Mouse (Mus musculus) neural tube, embryonic 14.5 days (tissue): ENCODE results near the gene Mdc1. TPM values are rescaled to one million over a fixed set of nuclear protein-coding genes. Genes with fewer than 3 reads are reported as not detected.

Experiments
- ATAC-seq: fragments of 200-750 bp; cut with Nextera tagmentation; 2 replicates; pipeline ENCODE4 v1.8.0; 2017; ENCODE audit warnings: low read depth, mild to moderate bottlenecking, moderate TSS enrichment, moderate library complexity
- H3K27ac ChIP-seq: fragments of 300-500 bp; sonication (generic); 2 replicates; pipeline ENCODE4 v1.5.1; 2014; ENCODE audit warnings: low read depth, mild to moderate bottlenecking, control low read depth, low read length, moderate library complexity, mixed read lengths
- H3K27me3 ChIP-seq: fragments of 300-500 bp; sonication (generic); 2 replicates; pipeline ENCODE4 v1.6.1; 2014; ENCODE audit warnings: low read length; ENCODE audit not compliant: control insufficient read depth, insufficient read depth
- H3K36me3 ChIP-seq: fragments of 300-500 bp; sonication (generic); 2 replicates; pipeline ENCODE4 v1.6.1; 2014; ENCODE audit warnings: low read length, mixed read lengths; ENCODE audit not compliant: control insufficient read depth, insufficient read depth
- H3K4me1 ChIP-seq: fragments of 300-500 bp; sonication (generic); 2 replicates; pipeline ENCODE4 v1.6.1; 2014; ENCODE audit warnings: low read length; ENCODE audit not compliant: control insufficient read depth, insufficient read depth
- H3K4me2 ChIP-seq: fragments of 300-500 bp; sonication (generic); 2 replicates; pipeline ENCODE4 v1.6.1; 2014; ENCODE audit warnings: mild to moderate bottlenecking, low read depth, low read length, control low read depth
- H3K4me3 ChIP-seq: fragments of 300-500 bp; sonication (generic); 2 replicates; pipeline ENCODE4 v1.5.1; 2014; ENCODE audit warnings: low read depth, low read length, control low read depth, mixed read lengths
- H3K9ac ChIP-seq: fragments of 300-500 bp; sonication (generic); replicated peaks from 2 replicates; pipeline ENCODE4 v1.6.1; 2014; ENCODE audit warnings: low read depth, mild to moderate bottlenecking, control low read depth, low read length, mixed read lengths
- H3K9me3 ChIP-seq: fragments of 300-500 bp; sonication (generic); 2 replicates; pipeline ENCODE4 v1.6.1; 2016; ENCODE audit warnings: low read length; ENCODE audit not compliant: control insufficient read depth
- WGBS: fragments of 180-500 bp; shearing (Covaris S2); extraction: QIAGEN DNeasy Blood & Tissue Kit; methylation state at CpG from one replicate; pipeline ENCODE4 v1.1.7; 2014; 5-methylcytosine and 5-hydroxymethylcytosine counted together
- polyA plus RNA-seq: library from polyadenylated mRNA; unstranded; fragments of >200 nt; fragmentation: Nextera tagmentation; extraction: Ambion mirVana; gene quantifications from 2 replicates; pipeline ENCODE4 v1.2.1, GENCODE M21; 2014

The Mdc1 gene
- polyA plus RNA-seq, 1 experiment from 2014 or later: 8.5 TPM

- no peaks in the 10 kb centered on the region for H3K9me3 ChIP-seq
Measured at GRCm38 (mm10) chr17:35809395-35809794, 31.9 kb upstream of the Mdc1 start.

DNA sequence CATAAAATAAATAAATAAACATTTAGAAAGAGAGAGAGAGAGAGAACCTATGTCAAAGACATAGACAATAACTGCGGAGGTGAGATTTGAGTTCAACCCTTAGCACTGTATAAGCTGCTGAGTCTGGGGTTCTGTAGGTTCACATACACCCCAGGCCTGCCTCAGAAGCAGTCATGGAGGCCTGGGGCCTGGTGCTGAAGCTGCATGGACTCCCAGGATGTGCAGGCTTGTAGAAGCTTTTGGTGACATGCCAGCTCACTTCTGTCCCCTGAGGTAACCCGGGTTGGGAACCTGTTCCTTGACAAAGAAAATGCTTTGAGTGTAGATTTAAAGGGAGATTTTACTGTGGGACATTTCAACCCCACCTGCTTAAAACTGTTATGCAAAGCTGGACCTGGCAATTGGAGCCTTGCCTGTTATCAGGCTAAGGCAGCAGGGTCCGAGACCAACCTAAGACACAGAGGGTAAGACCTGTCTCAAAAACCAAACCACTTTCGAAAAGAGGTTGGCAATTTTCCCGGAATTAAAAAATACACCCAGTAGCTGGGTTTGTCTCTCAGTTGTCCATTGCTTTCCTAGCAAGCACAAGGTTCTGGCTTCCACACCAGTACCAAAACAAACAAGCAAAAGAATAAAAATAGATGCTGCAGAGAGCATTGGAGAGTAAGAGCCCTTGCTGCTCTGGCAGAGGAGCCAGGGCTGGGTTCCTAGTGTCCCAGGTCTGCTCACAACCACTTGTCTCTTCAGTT, 30.2 kb upstream of the Mdc1 start:
- Histone ChIP-seq H3K9me3 (no peaks in the 10 kb centered on the region), H3K27me3 (no peaks in the 10 kb centered on the region), H3K4me1 (no peaks in the 10 kb centered on the region), H3K27ac (no peak overlapping the region), H3K36me3 (no peaks in the 10 kb centered on the region), H3K9ac (no peak overlapping the region), H3K4me2 (no peak overlapping the region), H3K4me3 (no peak overlapping the region)
- 89% methylated on average over 5 of the region's 5 CpGs for WGBS
- no peak for ATAC-seq

More at GRCm38 (mm10) chr17:35809395-35809794, 31.9 kb upstream of the Mdc1 start:
- Histone ChIP-seq H3K27ac (no peak overlapping the region), H3K9ac (no peak overlapping the region), H3K27me3 (no peaks in the 10 kb centered on the region), H3K36me3 (no peaks in the 10 kb centered on the region), H3K4me2 (no peak overlapping the region), H3K4me3 (no peak overlapping the region), H3K4me1 (no peaks in the 10 kb centered on the region)
- no peak for ATAC-seq
- WGBS: 90% methylated on average over 11 of the region's 11 CpGs

DNA sequence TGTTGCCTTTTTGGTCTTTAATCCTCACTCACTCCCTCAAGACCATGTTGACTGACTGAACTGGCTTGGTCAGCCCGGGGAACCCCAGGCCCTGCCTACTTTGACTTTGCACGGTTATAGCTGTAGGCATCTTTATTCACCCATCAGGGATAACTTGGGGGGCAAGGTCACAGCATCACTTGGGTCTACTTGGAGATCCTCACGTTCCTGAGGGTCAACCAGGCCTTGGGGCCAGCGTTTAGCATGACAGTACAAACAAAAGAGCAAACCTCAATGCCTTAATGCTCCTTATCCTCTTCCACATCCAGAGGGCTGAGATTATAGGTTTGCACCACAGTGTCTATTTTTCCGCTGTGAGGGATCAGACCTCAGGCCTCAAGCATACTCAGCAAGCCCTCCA, 29.0 kb upstream of the Mdc1 start:
- Histone ChIP-seq H3K4me2 (no peak overlapping the region), H3K9ac (no peak overlapping the region), H3K9me3 (no peaks in the 10 kb centered on the region), H3K36me3 (no peaks in the 10 kb centered on the region), H3K4me1 (no peaks in the 10 kb centered on the region), H3K4me3 (no peak overlapping the region), H3K27ac (0 out of 2 replicates have a peak overlapping the region, but pooled peaks have one; percentile 4), H3K27me3 (no peaks in the 10 kb centered on the region)
- WGBS: 87% methylated on average over 5 of the region's 5 CpGs
- no peak for ATAC-seq

- WGBS: 81% methylated on average over 6 of the region's 6 CpGs
- Histone ChIP-seq H3K27me3 (no peaks in the 10 kb centered on the region), H3K4me1 (no peaks in the 10 kb centered on the region), H3K4me3 (no peak overlapping the region), H3K9me3 (no peaks in the 10 kb centered on the region), H3K36me3 (no peaks in the 10 kb centered on the region), H3K9ac (no peak overlapping the region), H3K27ac (peak overlapping the region; percentile 4; the same call in 1 of the 2 replicates), H3K4me2 (no peak overlapping the region)
- no peak for ATAC-seq
Measured at GRCm38 (mm10) chr17:35812736-35813135, 28.6 kb upstream of the Mdc1 start.

DNA sequence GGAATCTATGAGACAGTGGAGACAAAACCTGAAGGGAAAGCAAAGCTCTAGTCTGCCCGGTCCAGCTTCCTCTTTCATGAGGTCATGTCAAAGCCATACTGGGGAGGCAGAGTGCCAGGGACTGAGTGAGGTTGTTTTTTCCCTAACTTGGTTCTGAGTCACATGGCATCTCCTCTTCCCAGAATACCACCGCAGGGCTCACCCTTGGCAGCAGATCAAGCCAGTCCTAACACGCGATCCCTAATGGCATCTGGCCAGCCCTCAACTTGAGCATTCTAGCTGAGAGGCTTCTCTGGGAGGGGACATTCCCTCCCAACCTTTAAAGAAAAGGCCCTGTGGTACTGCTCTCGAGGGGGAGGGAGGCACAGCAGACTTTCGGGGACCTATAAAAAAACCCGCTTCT, 28.1 kb upstream of the Mdc1 start:
- ATAC-seq: peak; percentile 61
- WGBS: 54% methylated on average over 7 of the region's 7 CpGs

GRCm38 (mm10) chr17:35813653-35814052, 27.7 kb upstream of the Mdc1 start:
- H3K36me3 ChIP-seq: no peaks in the 10 kb centered on the region
- no peak overlapping the region for H3K4me2 ChIP-seq
- no peaks in the 10 kb centered on the region for H3K9me3 ChIP-seq
- no peaks in the 10 kb centered on the region for H3K27me3 ChIP-seq
- no peak overlapping the region; the same call in 1 of the 2 replicates for H3K27ac ChIP-seq
- H3K4me1 ChIP-seq: no peaks in the 10 kb centered on the region
- WGBS: 87% methylated on average over 7 of the region's 7 CpGs
- 0 out of 2 replicates have a peak, but pooled peaks have one; percentile 17 for ATAC-seq
- H3K9ac ChIP-seq: no peak overlapping the region
- no peak overlapping the region for H3K4me3 ChIP-seq

More for the DNA sequence above, 28.1 kb upstream of the Mdc1 start:
- Histone ChIP-seq H3K9me3 (no peaks in the 10 kb centered on the region), H3K4me3 (no peak overlapping the region), H3K27ac (no peak overlapping the region; the same call in none of the 2 replicates), H3K9ac (no peak overlapping the region), H3K4me2 (no peak overlapping the region), H3K36me3 (no peaks in the 10 kb centered on the region), H3K27me3 (no peaks in the 10 kb centered on the region), H3K4me1 (no peaks in the 10 kb centered on the region)

DNA sequence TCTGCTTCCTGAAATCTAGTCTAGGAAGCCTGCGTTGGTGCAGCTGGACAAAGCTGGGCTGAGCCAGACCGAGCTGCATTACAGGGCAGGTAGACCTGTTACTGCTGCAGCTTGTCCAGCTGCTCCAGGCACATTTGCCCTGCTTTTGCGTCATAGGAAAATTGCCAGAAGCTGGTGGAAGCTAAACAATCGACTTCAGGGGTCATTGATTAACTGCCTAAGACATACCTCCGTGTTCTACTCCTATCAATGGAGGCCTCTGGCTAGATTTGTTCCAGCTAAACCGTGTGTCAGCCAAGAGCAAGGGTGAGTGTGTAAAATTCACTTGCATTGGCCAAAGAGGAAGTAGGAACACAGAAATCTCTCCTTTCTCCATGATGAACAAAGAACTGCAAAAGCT, 26.6 kb upstream of the Mdc1 start:
- Histone ChIP-seq H3K9me3 (no peaks in the 10 kb centered on the region), H3K27ac (no peak overlapping the region), H3K4me1 (no peaks in the 10 kb centered on the region), H3K27me3 (no peaks in the 10 kb centered on the region), H3K4me2 (no peak overlapping the region), H3K9ac (0 out of 2 replicates have a peak overlapping the region, but pooled peaks have one; percentile 2), H3K4me3 (no peak overlapping the region), H3K36me3 (no peaks in the 10 kb centered on the region)
- ATAC-seq: no peak
- WGBS: 57% methylated on average over 6 of the region's 6 CpGs

DNA sequence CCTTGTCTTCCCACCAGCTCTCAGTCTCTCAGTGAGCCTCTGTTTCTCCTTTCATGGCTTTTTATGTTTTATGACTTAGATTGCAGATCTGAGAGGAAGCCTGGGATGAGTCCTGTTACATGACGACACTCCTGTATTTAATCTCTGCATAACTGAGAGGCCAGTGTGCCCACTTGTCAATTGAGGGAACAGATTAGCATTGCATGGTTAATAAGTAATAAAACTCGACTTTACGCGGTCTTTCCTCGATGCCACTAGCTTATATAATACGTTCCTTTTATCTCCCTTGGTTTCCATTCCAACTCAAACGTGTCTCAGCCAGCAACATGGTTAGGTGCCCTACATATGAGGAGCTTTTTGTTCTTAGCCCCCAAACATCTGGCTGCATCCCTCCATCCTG, 25.5 kb upstream of the Mdc1 start:
- Histone ChIP-seq H3K4me3 (no peak overlapping the region), H3K27ac (no peak overlapping the region), H3K27me3 (no peaks in the 10 kb centered on the region), H3K9me3 (no peaks in the 10 kb centered on the region), H3K4me2 (no peak overlapping the region), H3K4me1 (no peaks in the 10 kb centered on the region), H3K9ac (no peak overlapping the region), H3K36me3 (no peaks in the 10 kb centered on the region)
- ATAC-seq: no peak
- WGBS: 53% methylated on average over 7 of the region's 7 CpGs

DNA sequence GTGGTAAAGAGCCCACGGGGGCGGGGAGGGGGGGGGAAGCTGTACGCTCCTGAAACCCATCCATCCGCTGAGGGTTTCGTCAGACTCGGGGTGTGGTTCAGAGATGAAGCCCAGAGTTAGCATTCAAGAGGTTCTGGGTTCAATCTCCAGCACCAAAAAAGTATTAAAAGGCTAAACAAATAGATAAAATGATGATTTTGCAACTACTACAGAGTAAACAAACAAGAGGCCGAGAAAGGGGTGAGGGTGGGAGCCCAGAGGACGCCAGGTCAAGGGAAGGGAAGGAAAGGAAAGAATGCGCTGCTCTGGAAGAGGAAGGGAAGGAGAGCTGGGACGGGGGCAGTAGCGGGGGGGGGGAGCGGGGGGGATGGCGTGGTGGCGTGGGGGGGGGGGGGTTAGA, 24.6 kb upstream of the Mdc1 start:
- WGBS: 48% methylated on average over 8 of the region's 14 CpGs
- no peak overlapping the region for H3K4me2 ChIP-seq
- no peaks in the 10 kb centered on the region for H3K36me3 ChIP-seq
- H3K9me3 ChIP-seq: no peaks in the 10 kb centered on the region
- H3K4me3 ChIP-seq: no peak overlapping the region
- no peaks in the 10 kb centered on the region for H3K27me3 ChIP-seq
- no peak for ATAC-seq
- no peak overlapping the region for H3K27ac ChIP-seq
- peaks cover 5% of the 10 kb centered on the region for H3K4me1 ChIP-seq
- no peak overlapping the region for H3K9ac ChIP-seq
